Mouse (Mus musculus): ENCODE measurements around the gene Serpina3f. TPM values are rescaled to one million over a fixed set of nuclear protein-coding genes. Genes with fewer than 3 reads are reported as not detected.
"Not testable (repeated sequence)": the region's sequence is repeated elsewhere in the genome, so short reads cannot be mapped to it uniquely, and the experiment has no call there.

Gene Serpina3f
- polyA plus RNA-seq, 1 experiment from 2014 or later = 0.08 TPM

DNA sequence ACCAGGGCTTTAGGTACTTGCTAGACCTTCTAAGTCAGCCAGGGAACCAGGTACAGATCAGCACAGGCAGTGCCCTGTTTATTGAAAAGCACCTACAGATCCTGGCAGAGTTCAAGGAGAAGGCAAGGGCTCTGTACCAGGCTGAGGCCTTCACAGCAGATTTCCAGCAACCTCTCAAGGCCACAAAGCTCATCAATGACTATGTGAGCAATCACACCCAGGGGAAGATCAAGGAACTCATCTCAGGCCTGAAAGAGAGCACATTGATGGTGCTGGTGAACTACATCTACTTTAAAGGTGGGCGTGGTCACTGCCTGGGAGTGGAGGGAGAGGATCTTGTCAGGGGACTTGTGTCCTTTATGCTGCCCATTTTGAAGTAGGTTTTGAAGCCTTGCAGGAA is 23.7 kb downstream of the Serpina3f start:
- H3K36me3 ChIP-seq (ENCODE audit: control insufficient read depth, insufficient read depth, low read length); ATAC-seq (replicated peaks; ENCODE audit: low FRiP score); H3K9ac ChIP-seq (ENCODE audit: low read depth, low read length); DNase-seq (ENCODE audit: low spot score); H3K4me2 ChIP-seq; H3K27ac ChIP-seq (ENCODE audit: low read depth, low read length); H3K4me1 ChIP-seq (replicated peaks; ENCODE audit: control insufficient read depth, insufficient read depth, low read length); H3K4me3 ChIP-seq (ENCODE audit: low read depth, low read length); H3K27me3 ChIP-seq (replicated peaks; ENCODE audit: control insufficient read depth, insufficient read depth, low read length); H3K9me3 ChIP-seq (ENCODE audit: control insufficient read depth, low read length): not testable (repeated sequence)
- WGBS = 79% methylated on average over 1 of the region's 1 CpGs

DNA sequence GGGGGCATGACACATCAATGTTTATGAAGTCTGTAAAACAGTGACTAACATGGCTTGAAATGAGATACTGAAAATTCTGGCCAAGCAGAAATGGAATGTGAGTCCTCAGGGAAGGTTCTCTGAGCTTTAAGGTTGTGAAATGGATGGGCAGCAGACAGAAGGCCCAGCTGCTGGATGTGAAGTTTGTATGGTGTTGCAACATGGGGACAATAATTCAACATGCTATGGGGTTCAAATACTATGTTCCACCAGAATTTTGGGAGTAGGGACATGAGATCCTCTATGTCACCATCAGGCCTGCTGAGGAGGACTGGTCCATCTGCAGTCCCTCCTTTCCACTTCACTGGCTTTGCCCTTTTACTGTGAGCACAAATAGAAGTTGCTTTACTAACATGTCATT is 29.0 kb downstream of the Serpina3f start:
- Histone ChIP-seq H3K4me2 (no peak overlapping the region), H3K4me1 (replicated peaks; ENCODE audit: control insufficient read depth, insufficient read depth, low read length) (no peaks in the 10 kb centered on the region), H3K9ac (ENCODE audit: low read depth, low read length) (no peak overlapping the region), H3K27me3 (replicated peaks; ENCODE audit: control insufficient read depth, insufficient read depth, low read length) (no peaks in the 10 kb centered on the region), H3K27ac (ENCODE audit: low read depth, low read length) (no peak overlapping the region), H3K36me3 (ENCODE audit: control insufficient read depth, insufficient read depth, low read length) (no peaks in the 10 kb centered on the region), H3K9me3 (ENCODE audit: control insufficient read depth, low read length) (no peaks in the 10 kb centered on the region), H3K4me3 (ENCODE audit: low read depth, low read length) (no peak overlapping the region)
- no peak for DNase-seq (ENCODE audit: low spot score)
- no peak for ATAC-seq (replicated peaks; ENCODE audit: low FRiP score)

- Histone ChIP-seq H3K27me3 (replicated peaks; ENCODE audit: control insufficient read depth, insufficient read depth, low read length) (no peaks in the 10 kb centered on the region), H3K36me3 (ENCODE audit: control insufficient read depth, insufficient read depth, low read length) (no peaks in the 10 kb centered on the region), H3K9ac (ENCODE audit: low read depth, low read length) (no peak overlapping the region), H3K4me3 (ENCODE audit: low read depth, low read length) (no peak overlapping the region), H3K27ac (ENCODE audit: low read depth, low read length) (no peak overlapping the region), H3K4me1 (replicated peaks; ENCODE audit: control insufficient read depth, insufficient read depth, low read length) (no peaks in the 10 kb centered on the region), H3K9me3 (ENCODE audit: control insufficient read depth, low read length) (no peaks in the 10 kb centered on the region), H3K4me2 (no peak overlapping the region)
- DNase-seq (ENCODE audit: low spot score) (no peak), ATAC-seq (replicated peaks; ENCODE audit: low FRiP score) (no peak)
- WGBS = 81% methylated on average over 1 of the region's 1 CpGs
Observed at GRCm38 (mm10) chr12:104245092-104245491, 30.7 kb downstream of the Serpina3f start.

- WGBS = 79% methylated on average over 3 of the region's 3 CpGs
- Histone ChIP-seq H3K27me3 (replicated peaks; ENCODE audit: control insufficient read depth, insufficient read depth, low read length) (no peaks in the 10 kb centered on the region), H3K4me3 (ENCODE audit: low read depth, low read length) (no peak overlapping the region), H3K4me2 (no peak overlapping the region), H3K9me3 (ENCODE audit: control insufficient read depth, low read length) (no peaks in the 10 kb centered on the region), H3K36me3 (ENCODE audit: control insufficient read depth, insufficient read depth, low read length) (no peaks in the 10 kb centered on the region), H3K27ac (ENCODE audit: low read depth, low read length) (no peak overlapping the region), H3K9ac (ENCODE audit: low read depth, low read length) (no peak overlapping the region), H3K4me1 (replicated peaks; ENCODE audit: control insufficient read depth, insufficient read depth, low read length) (no peaks in the 10 kb centered on the region)
- ATAC-seq (replicated peaks; ENCODE audit: low FRiP score) (no peak), DNase-seq (ENCODE audit: low spot score) (no peak)
Observed at GRCm38 (mm10) chr12:104245595-104245994, 31.3 kb downstream of the Serpina3f start.

DNA sequence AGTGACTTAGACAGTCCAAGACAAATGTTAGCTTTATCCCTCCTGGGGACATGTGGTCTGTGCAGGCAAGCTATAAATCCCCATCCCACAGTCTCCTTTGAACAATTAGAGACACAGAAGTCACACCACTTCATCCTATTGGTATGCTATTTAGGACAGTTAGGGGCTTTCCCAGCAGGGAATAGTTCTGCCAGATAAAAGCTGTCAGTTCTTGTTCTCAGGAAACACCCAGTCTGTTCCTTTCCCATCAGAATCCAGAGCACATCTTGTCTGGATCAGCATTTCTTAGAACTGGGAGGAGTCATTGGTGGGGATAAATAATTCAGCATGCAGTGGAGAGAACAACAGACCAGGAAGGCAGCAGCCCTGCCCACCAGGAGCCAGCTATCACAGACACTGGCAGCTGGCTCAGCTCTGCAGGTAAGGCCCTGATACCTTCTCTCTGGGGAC is 33.2 kb downstream of the Serpina3f start:
- H3K36me3 ChIP-seq (ENCODE audit: control insufficient read depth, insufficient read depth, low read length) = no peaks in the 10 kb centered on the region
- H3K27ac ChIP-seq (ENCODE audit: low read depth, low read length) = no peak overlapping the region
- no peaks in the 10 kb centered on the region for H3K27me3 ChIP-seq (replicated peaks; ENCODE audit: control insufficient read depth, insufficient read depth, low read length)
- no peaks in the 10 kb centered on the region for H3K4me1 ChIP-seq (replicated peaks; ENCODE audit: control insufficient read depth, insufficient read depth, low read length)
- H3K9ac ChIP-seq (ENCODE audit: low read depth, low read length) = no peak overlapping the region
- DNase-seq (ENCODE audit: low spot score) = no peak
- H3K4me3 ChIP-seq (ENCODE audit: low read depth, low read length) = no peak overlapping the region
- no peaks in the 10 kb centered on the region for H3K9me3 ChIP-seq (ENCODE audit: control insufficient read depth, low read length)
- no peak for ATAC-seq (replicated peaks; ENCODE audit: low FRiP score)
- H3K4me2 ChIP-seq = no peak overlapping the region

DNA sequence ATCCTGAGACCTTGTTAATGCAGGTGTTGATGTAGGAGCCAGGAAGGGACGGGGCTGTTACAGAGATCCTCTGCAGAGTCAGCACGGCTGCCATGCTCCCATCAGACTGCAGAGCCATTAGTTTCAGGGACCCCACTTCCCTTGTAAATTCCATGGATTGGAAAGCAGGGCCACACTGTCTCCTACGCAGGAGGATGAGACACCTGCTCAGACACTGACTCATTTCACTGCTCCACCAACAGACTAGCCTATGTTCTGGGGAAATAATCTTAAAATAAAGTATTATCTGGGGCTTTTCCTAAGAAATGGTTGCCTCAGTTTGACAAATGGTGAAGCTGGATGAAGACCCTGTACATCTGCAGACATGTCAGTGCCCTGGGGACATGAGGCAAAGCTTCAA is 33.9 kb downstream of the Serpina3f start:
- no peak for ATAC-seq (replicated peaks; ENCODE audit: low FRiP score)

GRCm38 (mm10) chr12:104261041-104261440 is 46.7 kb downstream of the Serpina3f start:
- Histone ChIP-seq H3K27me3 (replicated peaks; ENCODE audit: control insufficient read depth, insufficient read depth, low read length) (no peaks in the 10 kb centered on the region), H3K4me2 (no peak overlapping the region), H3K4me3 (ENCODE audit: low read depth, low read length) (no peak overlapping the region), H3K9ac (ENCODE audit: low read depth, low read length) (no peak overlapping the region), H3K9me3 (ENCODE audit: control insufficient read depth, low read length) (no peaks in the 10 kb centered on the region), H3K4me1 (replicated peaks; ENCODE audit: control insufficient read depth, insufficient read depth, low read length) (no peaks in the 10 kb centered on the region), H3K36me3 (ENCODE audit: control insufficient read depth, insufficient read depth, low read length) (no peaks in the 10 kb centered on the region), H3K27ac (ENCODE audit: low read depth, low read length) (no peak overlapping the region)
- ATAC-seq (replicated peaks; ENCODE audit: low FRiP score) = no peak
- WGBS = 64% methylated on average over 3 of the region's 3 CpGs
- no peak for DNase-seq (ENCODE audit: low spot score)

More for the DNA sequence above, 33.9 kb downstream of the Serpina3f start:
- H3K27ac ChIP-seq (ENCODE audit: low read depth, low read length) = no peak overlapping the region
- no peaks in the 10 kb centered on the region for H3K4me1 ChIP-seq (replicated peaks; ENCODE audit: control insufficient read depth, insufficient read depth, low read length)
- no peak for DNase-seq (ENCODE audit: low spot score)
- no peak overlapping the region for H3K9ac ChIP-seq (ENCODE audit: low read depth, low read length)
- 77% methylated on average over 3 of the region's 3 CpGs for WGBS
- no peak overlapping the region for H3K4me2 ChIP-seq
- H3K27me3 ChIP-seq (replicated peaks; ENCODE audit: control insufficient read depth, insufficient read depth, low read length) = no peaks in the 10 kb centered on the region
- no peaks in the 10 kb centered on the region for H3K36me3 ChIP-seq (ENCODE audit: control insufficient read depth, insufficient read depth, low read length)
- no peak overlapping the region for H3K4me3 ChIP-seq (ENCODE audit: low read depth, low read length)
- no peaks in the 10 kb centered on the region for H3K9me3 ChIP-seq (ENCODE audit: control insufficient read depth, low read length)

GRCm38 (mm10) chr12:104262863-104263262 is 48.5 kb downstream of the Serpina3f start, which contains the start of gene Serpina3i:
Gene Serpina3i (plus strand): TSS chr12:104263122.
- H3K9ac ChIP-seq (ENCODE audit: low read depth, low read length) = no peak within 1 kb of the TSS
- H3K4me1 ChIP-seq (replicated peaks; ENCODE audit: control insufficient read depth, insufficient read depth, low read length) = no peaks in the 10 kb centered on the region
- H3K27me3 ChIP-seq (replicated peaks; ENCODE audit: control insufficient read depth, insufficient read depth, low read length) = no peaks in the 10 kb centered on the region
- H3K4me3 ChIP-seq (ENCODE audit: low read depth, low read length) = no peak within 1 kb of the TSS
- no peak for DNase-seq (ENCODE audit: low spot score)
- H3K9me3 ChIP-seq (ENCODE audit: control insufficient read depth, low read length) = no peaks in the 10 kb centered on the region
- no peak within 1 kb of the TSS for H3K27ac ChIP-seq (ENCODE audit: low read depth, low read length)
- no peak within 1 kb of the TSS for H3K4me2 ChIP-seq
- no peaks in the 10 kb centered on the region for H3K36me3 ChIP-seq (ENCODE audit: control insufficient read depth, insufficient read depth, low read length)
- ATAC-seq (replicated peaks; ENCODE audit: low FRiP score) = no peak

DNA sequence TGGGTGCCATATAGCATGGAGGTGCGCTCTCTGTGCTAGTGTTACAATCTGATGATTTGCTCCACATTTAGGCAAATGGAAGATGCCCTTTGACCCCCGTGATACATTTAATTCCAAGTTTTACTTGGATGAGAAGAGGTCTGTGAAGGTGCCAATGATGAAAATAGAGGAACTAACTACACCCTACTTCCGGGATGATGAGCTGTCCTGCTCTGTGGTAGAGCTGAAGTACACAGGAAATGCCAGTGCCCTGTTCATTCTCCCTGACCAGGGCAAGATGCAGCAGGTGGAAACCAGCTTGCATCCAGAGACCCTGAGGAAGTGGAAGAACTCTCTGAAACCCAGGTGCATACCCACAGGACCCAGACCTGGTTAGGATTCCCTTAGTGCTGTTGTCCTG is 52.0 kb downstream of the Serpina3f start:
- no peak for ATAC-seq (replicated peaks; ENCODE audit: low FRiP score)
- DNase-seq (ENCODE audit: low spot score) = no peak
- WGBS = 60% methylated on average over 3 of the region's 3 CpGs
- Histone ChIP-seq H3K36me3 (ENCODE audit: control insufficient read depth, insufficient read depth, low read length) (no peaks in the 10 kb centered on the region), H3K9ac (ENCODE audit: low read depth, low read length) (no peak overlapping the region), H3K9me3 (ENCODE audit: control insufficient read depth, low read length) (no peaks in the 10 kb centered on the region), H3K27me3 (replicated peaks; ENCODE audit: control insufficient read depth, insufficient read depth, low read length) (no peaks in the 10 kb centered on the region), H3K27ac (ENCODE audit: low read depth, low read length) (no peak overlapping the region), H3K4me1 (replicated peaks; ENCODE audit: control insufficient read depth, insufficient read depth, low read length) (no peaks in the 10 kb centered on the region), H3K4me2 (no peak overlapping the region), H3K4me3 (ENCODE audit: low read depth, low read length) (no peak overlapping the region)
